26 mouse cellular contexts compared by ENCODE assay signal in the genomic region with DNA sequence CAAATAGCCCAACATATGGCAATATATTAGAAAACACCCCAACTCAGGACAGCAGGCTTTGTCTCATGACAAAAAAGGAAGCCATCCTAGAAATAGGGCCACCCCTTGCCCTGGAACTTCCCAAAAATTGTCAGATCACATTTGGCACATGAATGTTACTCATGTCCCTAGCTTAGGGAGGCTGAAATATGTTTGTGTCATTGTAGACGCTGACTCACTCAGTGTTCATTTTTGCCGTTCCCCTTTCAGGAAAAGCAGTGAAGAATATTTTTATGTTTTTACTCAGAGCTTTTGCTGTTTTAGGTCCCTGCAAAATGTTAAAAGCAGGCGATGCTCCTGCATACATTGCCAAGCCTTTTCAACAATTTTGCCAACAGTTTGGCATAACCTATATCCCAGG. TPM values are rescaled to one million over a fixed set of nuclear protein-coding genes. Genes with fewer than 3 reads are reported as not detected.
A peak's percentile ranks its signal among the peaks of the same experiment; 100 is the strongest.
DNase-seq lines count a peak whose midpoint lies in the region; ATAC-seq lines count a peak whose summit lies in the region.
"Had no signal": no experiment of that assay in that cellular context is flagged by ENCODE, and none has a peak within 500 bp of the region (broad histone marks: within the 10 kb centered on the region; RNA-seq: fewer than 3 reads in every experiment).

No protein-coding gene starts in this region.

- H3K27ac ChIP-seq in macrophage, result peak overlapping the region; percentile 98
- H3K27ac ChIP-seq: forebrain, embryonic 12.5 days; hindbrain, embryonic 13.5 days; left cerebral cortex, adult 2 months; limb, embryonic 15.5 days; midbrain, embryonic 15.5 days; neural tube, embryonic 13.5 days had no signal

- peak; percentile 94 for ATAC-seq in frontal cortex, adult (ENCODE audit: low TSS enrichment)
- ATAC-seq: activated CD4-positive, CD25-positive, alpha-beta regulatory T cell, adult 4 months; midbrain, embryonic 15.5 days had no signal

- WGBS in macrophage (ENCODE audit: missing documents), result 7% methylated on average over 3 of the region's 3 CpGs

- H3K79me2 ChIP-seq in macrophage (ENCODE audit: inconsistent target), result no peaks in the 10 kb centered on the region; the same call in 1 of the 2 replicates

- no peak for DNase-seq in frontal cortex, postnatal 10 days (ENCODE audit: low spot score in 2 of 2)
- DNase-seq in right cerebral cortex, adult 18-20 months, result peak; percentile 26
- DNase-seq in right cerebral cortex, postnatal 4 days, result no peak
- no peak for DNase-seq in layer of hippocampus, adult 11-12 months (ENCODE audit: low spot score)
- no peak for DNase-seq in ovary, postnatal 14 days (ENCODE audit: low spot score)
- DNase-seq: B cell, adult 2 months; cerebellum, adult 11-12 months; cerebellum, postnatal 10 days; gastrocnemius, postnatal 25 days; heart, postnatal 36 days; kidney, adult 18-20 months; kidney, postnatal 4 days; layer of hippocampus, adult 9-11 months; left cerebral cortex, postnatal 4 days; lung, postnatal 14 days; thymus, adult 2 months had no signal

- H3K4me3 ChIP-seq in macrophage (ENCODE audit: inconsistent target), result no peak overlapping the region
- H3K4me3 ChIP-seq: forebrain, embryonic 12.5 days; hindbrain, embryonic 13.5 days; left cerebral cortex, adult 2 months; limb, embryonic 15.5 days; midbrain, embryonic 15.5 days; myocyte; neural tube, embryonic 13.5 days had no signal

- no peaks in the 10 kb centered on the region for H3K36me3 ChIP-seq in macrophage (ENCODE audit: inconsistent target)
- H3K36me3 ChIP-seq: forebrain, embryonic 12.5 days; hindbrain, embryonic 13.5 days; limb, embryonic 15.5 days; midbrain, embryonic 15.5 days; neural tube, embryonic 13.5 days had no signal

RNA-seq across cellular contexts. Expression of gene Slfn2, which starts 19.3 kb away (rescaled TPM):
- 100 to 1,000 TPM; 204 to 973 (median 602) TPM for total RNA-seq in macrophage (2018; cell fraction: chromatin; rRNA removed)
- 1,000 to 10,000 TPM in 20 of 26 experiments, 100 to 1,000 TPM in 6; 511 to 2,505 (median 1,185) TPM for total RNA-seq in macrophage (2018; cell fraction: cytosol; rRNA removed)
- total RNA-seq in macrophage (2018; cell fraction: nucleus; rRNA removed), result 1,000 to 10,000 TPM in 19 of 26 experiments, 100 to 1,000 TPM in 7; 398 to 1,812 (median 1,263) TPM
- polyA plus RNA-seq in macrophage (2018), result 335 to 670 TPM (median 455 TPM) in 3 replicates

RNA-seq across cellular contexts. Expression of gene Slfn8, which starts 25.0 kb away (rescaled TPM):
- total RNA-seq in macrophage (2018; cell fraction: chromatin; rRNA removed), result 1,000 to 10,000 TPM in 3 of 26 experiments, 100 to 1,000 TPM in 23; 149 to 1,206 (median 560) TPM
- total RNA-seq in macrophage (2018; cell fraction: cytosol; rRNA removed), result 100 to 1,000 TPM in 15 of 26 experiments, 10 to 100 TPM in 11; 69.3 to 339 (median 209) TPM
- total RNA-seq in macrophage (2018; cell fraction: nucleus; rRNA removed), result 100 to 1,000 TPM in 25 of 26 experiments, 10 to 100 TPM in 1; 97.1 to 956 (median 621) TPM
- polyA plus RNA-seq in macrophage (2018), result 43.7 to 104 TPM (median 83.5 TPM) in 3 replicates
- polyA plus RNA-seq: myocyte had no signal

RNA-seq across cellular contexts. Expression of gene Slfn9, which starts 54.0 kb away (rescaled TPM):
- 100 to 1,000 TPM in 1 of 26 experiments, 10 to 100 TPM in 25; 10.2 to 267 (median 38.9) TPM for total RNA-seq in macrophage (2018; cell fraction: chromatin; rRNA removed)
- 100 to 1,000 TPM in 4 of 26 experiments, 10 to 100 TPM in 22; 16.4 to 122 (median 54.7) TPM for total RNA-seq in macrophage (2018; cell fraction: cytosol; rRNA removed)
- 100 to 1,000 TPM in 4 of 26 experiments, 10 to 100 TPM in 22; 14.0 to 224 (median 67.3) TPM for total RNA-seq in macrophage (2018; cell fraction: nucleus; rRNA removed)
- polyA plus RNA-seq in macrophage (2018), result 24.7 to 28.8 TPM (median 27.0 TPM) in 3 replicates
